Mouse (Mus musculus) midbrain, embryonic 14.5 days (tissue): ENCODE results near the gene Pacsin1. TPM values are rescaled to one million over a fixed set of nuclear protein-coding genes. Genes with fewer than 3 reads are reported as not detected.

ENCODE experiments used
- ATAC-seq: fragments of 200-750 bp; cut with Nextera tagmentation; 2 replicates; pipeline ENCODE4 v1.8.0; 2017; ENCODE audit warnings: moderate number of reproducible peaks, moderate library complexity; ENCODE audit not compliant: low FRiP score, low TSS enrichment
- DNase-seq: peaks from one replicate; pipeline ENCODE4 v3.0.0-alpha.2; 2015
- H3K27ac ChIP-seq: fragments of 300-500 bp; sonication (generic); replicated peaks from 2 replicates; pipeline ENCODE4 v1.5.1; 2014; ENCODE audit warnings: mild to moderate bottlenecking, low read depth, low read length, moderate library complexity
- H3K27me3 ChIP-seq: fragments of 300-500 bp; sonication (generic); 2 replicates; pipeline ENCODE4 v1.6.1; 2014; ENCODE audit warnings: low read length, control low read depth, mixed read lengths; ENCODE audit not compliant: control insufficient read depth, insufficient read depth
- H3K36me3 ChIP-seq: fragments of 300-500 bp; sonication (generic); 2 replicates; pipeline ENCODE4 v1.6.1; 2014; ENCODE audit warnings: low read length, control low read depth; ENCODE audit not compliant: control insufficient read depth, insufficient read depth
- H3K4me1 ChIP-seq: fragments of 300-500 bp; sonication (generic); 2 replicates; pipeline ENCODE4 v1.6.1; 2014; ENCODE audit warnings: mild to moderate bottlenecking, antibody characterized with exemption, low read length, control low read depth; ENCODE audit not compliant: control insufficient read depth, insufficient read depth
- H3K4me2 ChIP-seq: fragments of 300-500 bp; sonication (generic); 2 replicates; pipeline ENCODE4 v1.6.1; 2014; ENCODE audit warnings: mild to moderate bottlenecking, low read length, moderate library complexity
- H3K4me3 ChIP-seq: fragments of 300-500 bp; sonication (generic); replicated peaks from 2 replicates; pipeline ENCODE4 v1.5.1; 2014; ENCODE audit warnings: low read depth, low read length
- H3K9ac ChIP-seq: fragments of 300-500 bp; sonication (generic); replicated peaks from 2 replicates; pipeline ENCODE4 v1.6.1; 2014; ENCODE audit warnings: mild to moderate bottlenecking, low read length, moderate library complexity
- H3K9me3 ChIP-seq: fragments of 300-500 bp; sonication (generic); 2 replicates; pipeline ENCODE4 v1.6.1; 2016; ENCODE audit warnings: low read length, control low read depth, mixed read lengths; ENCODE audit not compliant: control insufficient read depth
- WGBS: fragments of 180-500 bp; shearing (Covaris S2); extraction: QIAGEN DNeasy Blood & Tissue Kit; methylation state at CpG from one replicate; pipeline ENCODE4 v1.1.7; 2014; 5-methylcytosine and 5-hydroxymethylcytosine counted together
- polyA plus RNA-seq: library from polyadenylated mRNA; unstranded; fragments of >200 nt; fragmentation: Nextera tagmentation; extraction: Ambion mirVana; gene quantifications from 2 replicates; pipeline ENCODE4 v1.2.1, GENCODE M21; 2014

Gene Pacsin1
- 33.0 and 42.1 TPM in 2 replicates for polyA plus RNA-seq

GRCm38 (mm10) chr17:27655089-27656010 lies at the start of gene Pacsin1:
Gene Pacsin1, plus strand, starts transcription at chr17:27655509.
- peak; percentile 79 for ATAC-seq
- Histone ChIP-seq H3K4me1 (no peaks in the 10 kb centered on the region; the same call in 1 of the 2 replicates), H3K9ac (peak within 1 kb of the TSS; percentile 63), H3K27ac (peak within 1 kb of the TSS; percentile 43), H3K9me3 (no peaks in the 10 kb centered on the region), H3K4me2 (peak within 1 kb of the TSS; percentile 85), H3K27me3 (0 out of 2 replicates have a peak, but pooled peaks cover 5% of the 10 kb centered on the region), H3K36me3 (no peaks in the 10 kb centered on the region), H3K4me3 (peak within 1 kb of the TSS; percentile 54)
- DNase-seq, result peak; percentile 89
- WGBS, result 1% methylated on average over 65 of the region's 65 CpGs

- no peak overlapping the region for H3K9ac ChIP-seq
- H3K27me3 ChIP-seq, result no peaks in the 10 kb centered on the region
- H3K4me3 ChIP-seq, result no peak overlapping the region
- no peak overlapping the region for H3K4me2 ChIP-seq
- ATAC-seq, result no peak
- no peak overlapping the region for H3K27ac ChIP-seq
- H3K4me1 ChIP-seq, result 0 out of 2 replicates have a peak, but pooled peaks cover 7% of the 10 kb centered on the region
- no peaks in the 10 kb centered on the region for H3K9me3 ChIP-seq
- 90% methylated on average over 7 of the region's 7 CpGs for WGBS
- H3K36me3 ChIP-seq, result 0 out of 2 replicates have a peak, but pooled peaks cover 14% of the 10 kb centered on the region
- DNase-seq, result no peak
These were observed 45.7 kb upstream of the Pacsin1 start for GRCm38 (mm10) chr17:27609576-27609975.

GRCm38 (mm10) chr17:27610679-27611518 lies 44.4 kb upstream of the Pacsin1 start:
- H3K4me1 ChIP-seq, result 0 out of 2 replicates have a peak, but pooled peaks cover 7% of the 10 kb centered on the region
- H3K27ac ChIP-seq, result no peak overlapping the region

GRCm38 (mm10) chr17:27611519-27611884 lies 43.8 kb upstream of the Pacsin1 start:
- H3K9ac ChIP-seq, result no peak overlapping the region
- DNase-seq, result no peak
- no peaks in the 10 kb centered on the region for H3K27me3 ChIP-seq
- no peaks in the 10 kb centered on the region for H3K9me3 ChIP-seq
- H3K4me1 ChIP-seq, result 0 out of 2 replicates have a peak, but pooled peaks cover 7% of the 10 kb centered on the region
- 0 out of 2 replicates have a peak, but pooled peaks cover 14% of the 10 kb centered on the region for H3K36me3 ChIP-seq
- WGBS, result 75% methylated on average over 3 of the region's 3 CpGs
- no peak for ATAC-seq
- no peak overlapping the region for H3K27ac ChIP-seq
- no peak overlapping the region for H3K4me2 ChIP-seq
- no peak overlapping the region for H3K4me3 ChIP-seq

More at GRCm38 (mm10) chr17:27610679-27611518, 44.4 kb upstream of the Pacsin1 start:
- no peak overlapping the region for H3K4me3 ChIP-seq
- H3K27me3 ChIP-seq, result no peaks in the 10 kb centered on the region
- 82% methylated on average over 10 of the region's 10 CpGs for WGBS
- no peak for DNase-seq
- H3K36me3 ChIP-seq, result 0 out of 2 replicates have a peak, but pooled peaks cover 14% of the 10 kb centered on the region
- no peak overlapping the region for H3K4me2 ChIP-seq
- no peak overlapping the region for H3K9ac ChIP-seq
- H3K9me3 ChIP-seq, result no peaks in the 10 kb centered on the region
- no peak for ATAC-seq

DNA sequence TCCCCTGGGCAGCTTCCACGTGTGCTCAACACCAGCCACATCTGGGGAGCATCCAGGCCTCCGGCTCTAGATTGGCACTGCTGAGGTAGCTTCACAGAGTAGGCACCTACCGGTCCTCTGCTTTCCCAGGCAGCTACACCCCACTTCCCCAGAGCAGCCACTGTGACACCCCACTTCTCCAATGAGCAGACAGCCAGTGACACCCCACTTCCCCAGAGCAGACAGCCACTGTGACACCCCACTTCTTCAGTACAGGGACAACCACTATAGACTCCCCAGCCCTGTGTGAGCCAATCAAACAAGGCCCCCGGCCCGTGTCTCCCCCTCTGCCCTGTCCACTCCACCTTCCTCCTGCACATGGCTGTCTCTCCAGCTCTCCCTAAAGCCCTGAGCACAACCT lies 43.3 kb upstream of the Pacsin1 start:
- H3K27ac ChIP-seq, result no peak overlapping the region
- H3K4me3 ChIP-seq, result no peak overlapping the region
- DNase-seq (no peak), ATAC-seq (no peak)
- H3K4me1 ChIP-seq, result 0 out of 2 replicates have a peak, but pooled peaks cover 7% of the 10 kb centered on the region
- no peaks in the 10 kb centered on the region for H3K27me3 ChIP-seq
- H3K9ac ChIP-seq, result no peak overlapping the region
- WGBS, result 84% methylated on average over 5 of the region's 5 CpGs
- 0 out of 2 replicates have a peak, but pooled peaks cover 17% of the 10 kb centered on the region for H3K36me3 ChIP-seq
- no peaks in the 10 kb centered on the region for H3K9me3 ChIP-seq
- H3K4me2 ChIP-seq, result no peak overlapping the region

DNA sequence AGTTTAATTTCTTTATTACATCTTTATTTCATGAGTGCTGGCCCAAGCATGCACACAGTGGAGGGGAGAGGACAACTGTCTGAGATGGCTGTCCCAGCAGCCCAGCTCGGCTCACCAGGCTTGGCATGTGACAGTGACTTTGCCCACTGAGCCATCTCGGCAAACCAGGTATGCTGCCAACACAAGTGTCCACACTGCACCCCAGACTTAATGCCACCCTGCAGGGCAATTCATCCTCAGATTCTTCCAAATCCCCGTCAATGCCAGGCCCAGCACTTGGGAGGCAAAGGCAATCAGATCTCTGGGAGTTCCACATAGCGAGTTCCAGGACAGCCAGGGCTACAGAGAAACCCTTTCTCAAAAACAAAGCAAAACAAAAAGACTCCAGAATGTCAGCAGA lies 42.3 kb upstream of the Pacsin1 start:
- 77% methylated on average over 4 of the region's 4 CpGs for WGBS
- H3K9me3 ChIP-seq, result no peaks in the 10 kb centered on the region
- no peak overlapping the region for H3K4me3 ChIP-seq
- H3K9ac ChIP-seq, result no peak overlapping the region
- 0 out of 2 replicates have a peak, but pooled peaks cover 7% of the 10 kb centered on the region for H3K4me1 ChIP-seq
- no peak for ATAC-seq
- no peaks in the 10 kb centered on the region for H3K27me3 ChIP-seq
- H3K27ac ChIP-seq, result no peak overlapping the region
- no peak for DNase-seq
- no peak overlapping the region for H3K4me2 ChIP-seq
- H3K36me3 ChIP-seq, result peaks cover 19% of the 10 kb centered on the region; the same call in 1 of the 2 replicates

GRCm38 (mm10) chr17:27615388-27615787 lies 39.9 kb upstream of the Pacsin1 start:
- ATAC-seq, result no peak
- Histone ChIP-seq H3K27me3 (no peaks in the 10 kb centered on the region), H3K9ac (no peak overlapping the region), H3K9me3 (no peaks in the 10 kb centered on the region), H3K4me2 (no peak overlapping the region), H3K36me3 (peaks cover 14% of the 10 kb centered on the region; the same call in 1 of the 2 replicates), H3K4me3 (no peak overlapping the region), H3K4me1 (peaks cover 17% of the 10 kb centered on the region), H3K27ac (no peak overlapping the region)
- no peak for DNase-seq
- WGBS, result 81% methylated on average over 7 of the region's 7 CpGs

- peaks cover 8% of the 10 kb centered on the region; the same call in 1 of the 2 replicates for H3K36me3 ChIP-seq
- peak; percentile 33 for DNase-seq
- peaks cover 31% of the 10 kb centered on the region for H3K4me1 ChIP-seq
- no peak overlapping the region; the same call in 1 of the 2 replicates for H3K27ac ChIP-seq
- no peaks in the 10 kb centered on the region for H3K27me3 ChIP-seq
- H3K9me3 ChIP-seq, result no peaks in the 10 kb centered on the region
- WGBS, result 24% methylated on average over 8 of the region's 8 CpGs
- H3K4me2 ChIP-seq, result peak overlapping the region; percentile 72
- H3K4me3 ChIP-seq, result peak overlapping the region; percentile 95
- no peak for ATAC-seq
- peak overlapping the region; percentile 99 for H3K9ac ChIP-seq
These were observed 34.1 kb upstream of the Pacsin1 start for GRCm38 (mm10) chr17:27621161-27621560.
